Mouse (Mus musculus) ES-Bruce4 (cell line): ENCODE measurements around the gene Swi5.

ENCODE experiments used
- CTCF ChIP-seq: IDR thresholded peaks from one replicate; pipeline ENCODE4 v1.8.1; 2011; ENCODE audit warnings: low read depth, low read length
- EP300 ChIP-seq: IDR thresholded peaks from 2 replicates; pipeline ENCODE4 v1.6.1; 2011; ENCODE audit warnings: low read depth, low read length; ENCODE audit not compliant: insufficient read depth

DNA sequence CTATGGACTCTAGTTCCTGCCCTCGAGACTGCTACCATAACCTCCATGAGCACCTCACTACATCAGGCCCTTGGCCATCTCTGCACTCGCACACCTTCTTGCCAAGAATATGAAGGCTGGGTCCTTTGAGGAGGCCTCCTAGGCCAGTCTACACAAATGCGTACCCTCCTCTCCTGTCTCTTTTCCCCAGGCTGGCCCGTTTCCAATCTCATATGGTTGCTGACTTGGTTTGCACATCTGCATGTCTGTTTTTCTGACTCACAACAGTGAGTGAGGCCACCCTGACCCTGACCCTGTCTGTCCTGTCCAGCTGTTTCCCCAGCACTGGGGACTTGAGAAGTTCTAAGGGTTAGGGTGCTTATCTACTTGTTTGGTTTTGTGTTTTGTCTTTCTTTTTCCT is 41.1 kb downstream of the Swi5 start:
- no peak for TF ChIP-seq CTCF
- TF ChIP-seq EP300: no peak
